Mouse (Mus musculus) myocyte (in vitro differentiated cells): Measurements from ENCODE around the gene Rae1.

ENCODE experiments used
- CEBPB ChIP-seq: IDR thresholded peaks from 2 replicates; pipeline ENCODE4 v1.6.1; 2011; ENCODE audit warnings: mild to moderate bottlenecking, moderate library complexity; ENCODE audit not compliant: poor library complexity, insufficient read depth, severe bottlenecking
- E2F4 ChIP-seq: IDR thresholded peaks from one replicate; pipeline ENCODE4 v1.6.1; 2011; ENCODE audit warnings: mild to moderate bottlenecking, control low read depth, moderate library complexity; ENCODE audit not compliant: insufficient read depth
- MAX ChIP-seq: IDR thresholded peaks from one replicate; pipeline ENCODE4 v1.6.1; 2011; ENCODE audit warnings: low read depth, mild to moderate bottlenecking, control low read depth
- MYOD1 ChIP-seq, 3 experiments: IDR thresholded peaks; one replicate each; pipeline ENCODE4 v1.6.1; 2011; ENCODE audit warnings: control low read depth in 2 of 3, low read depth in 2 of 3, mild to moderate bottlenecking in 2 of 3, moderate library complexity in 1 of 3; ENCODE audit not compliant: insufficient read length in 2 of 3, control insufficient read depth in 1 of 3
- POLR2A ChIP-seq: IDR thresholded peaks from one replicate; pipeline ENCODE4 v1.6.1; 2011; ENCODE audit warnings: low read depth, mild to moderate bottlenecking, control low read depth, moderate library complexity; ENCODE audit not compliant: insufficient read length
- TCF3 ChIP-seq: IDR thresholded peaks from one replicate; pipeline ENCODE4 v1.6.1; 2011; ENCODE audit warnings: low read depth, control low read depth; ENCODE audit not compliant: insufficient read length
- USF1 ChIP-seq: IDR thresholded peaks from one replicate; pipeline ENCODE4 v1.6.1; 2011; ENCODE audit warnings: low read depth, mild to moderate bottlenecking, control low read depth, moderate library complexity

DNA sequence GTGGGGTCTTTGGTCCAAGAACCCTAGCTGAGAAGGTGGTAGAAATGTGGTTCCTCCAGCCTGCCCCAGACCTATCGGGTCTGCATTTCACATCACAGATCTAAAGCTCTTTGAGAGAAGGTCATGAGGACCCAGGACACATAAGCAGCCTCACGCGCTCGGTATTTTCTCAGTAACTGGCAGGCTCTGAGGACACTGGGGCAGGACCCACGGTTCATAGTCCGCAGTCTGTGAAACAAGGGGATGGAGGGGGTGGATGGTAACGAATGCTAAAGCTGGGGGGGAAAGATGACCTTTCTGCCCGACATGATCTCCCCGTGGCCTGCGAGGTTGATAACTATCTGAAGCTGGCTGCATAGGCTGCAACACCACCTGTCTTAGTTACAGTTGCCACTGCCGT, 2.2 kb upstream of the Rae1 start:
- no peak for TF ChIP-seq MYOD1 (IDR thresholded peaks at IDR 0.05; ENCODE audit: control insufficient read depth in 1 of 3, insufficient read length in 2 of 3, low read depth in 2 of 3)
- TF ChIP-seq USF1: no peak
- no peak for TF ChIP-seq MAX
- TF ChIP-seq POLR2A: no peak
- TF ChIP-seq E2F4: no peak
- no peak for TF ChIP-seq TCF3
- TF ChIP-seq CEBPB: no peak
